Mouse (Mus musculus) c-Kit-positive CD71-positive TER-119-negative erythroid progenitor cells, embryonic 14.5 days (primary cell): ENCODE measurements at regions not wholly inside any gene's neighbourhood (a gene's known extent, or its start where the extent isn't known, plus 50 kb on each side); places are given as distances from the start of the nearest gene placed in this dataset.
"Not testable (repeated sequence)": the region's sequence is repeated elsewhere in the genome, so short reads cannot be mapped to it uniquely, and the experiment has no call there.

Experiments
- DNase-seq: peaks from one replicate; pipeline ENCODE4 v3.0.0-alpha.2; 2013; ENCODE audit warnings: low read depth

- no peak for DNase-seq
Measured at GRCm38 (mm10) chr7:111174393-111175124, 91.7 kb upstream of the Eif4g2 start.

- no peak for DNase-seq
Measured at GRCm38 (mm10) chr7:111172061-111172460, 89.2 kb upstream of the Eif4g2 start.

- DNase-seq, result not testable (repeated sequence)
Measured at GRCm38 (mm10) chr7:111168546-111169233, 85.9 kb upstream of the Eif4g2 start.

- DNase-seq, result no peak
Measured at GRCm38 (mm10) chr7:111164994-111165393, 82.2 kb upstream of the Eif4g2 start.

GRCm38 (mm10) chr7:111164276-111164675 is 81.4 kb upstream of the Eif4g2 start:
- DNase-seq, result no peak

GRCm38 (mm10) chr7:111163861-111164260 is 81.0 kb upstream of the Eif4g2 start:
- no peak for DNase-seq

- DNase-seq, result no peak
Measured at GRCm38 (mm10) chr7:111163321-111163720, 80.5 kb upstream of the Eif4g2 start.

GRCm38 (mm10) chr7:111158791-111159286 is 76.0 kb upstream of the Eif4g2 start:
- DNase-seq, result no peak

- DNase-seq, result no peak
Measured at GRCm38 (mm10) chr7:111157754-111158325, 75.0 kb upstream of the Eif4g2 start.

- no peak for DNase-seq
Measured at GRCm38 (mm10) chr7:111157287-111157686, 74.5 kb upstream of the Eif4g2 start.

GRCm38 (mm10) chr7:111156472-111157231 is 73.8 kb upstream of the Eif4g2 start:
- DNase-seq, result no peak

- DNase-seq, result no peak
Measured at GRCm38 (mm10) chr7:111155995-111156394, 73.2 kb upstream of the Eif4g2 start.

GRCm38 (mm10) chr7:111154217-111154616 is 71.4 kb upstream of the Eif4g2 start:
- DNase-seq, result no peak

GRCm38 (mm10) chr7:111150540-111150939 is 67.7 kb upstream of the Eif4g2 start:
- no peak for DNase-seq

GRCm38 (mm10) chr7:111150115-111150514 is 67.3 kb upstream of the Eif4g2 start:
- no peak for DNase-seq

- no peak for DNase-seq
Measured at GRCm38 (mm10) chr7:111147593-111147992, 64.8 kb upstream of the Eif4g2 start.

- DNase-seq, result no peak
Measured at GRCm38 (mm10) chr7:111146670-111147069, 63.8 kb upstream of the Eif4g2 start.

- DNase-seq, result no peak
Measured at GRCm38 (mm10) chr7:111144216-111144615, 61.4 kb upstream of the Eif4g2 start.

- DNase-seq, result no peak
Measured at GRCm38 (mm10) chr7:111141285-111141965, 58.6 kb upstream of the Eif4g2 start.

GRCm38 (mm10) chr7:111138038-111138437 is 55.2 kb upstream of the Eif4g2 start:
- DNase-seq, result peak; percentile 44

- DNase-seq, result no peak
Measured at GRCm38 (mm10) chr7:111136066-111136639, 53.3 kb upstream of the Eif4g2 start.
